Mouse (Mus musculus) embryo, embryonic 10 days (tissue): ENCODE measurements around the gene Ptpre.
A peak's percentile ranks its signal among the peaks of the same experiment; 100 is the strongest.
"Not testable (repeated sequence)": the region's sequence is repeated elsewhere in the genome, so short reads cannot be mapped to it uniquely, and the experiment has no call there.

Source experiments
- DNase-seq: peaks from one replicate; pipeline ENCODE4 v3.0.0-alpha.2; 2015; ENCODE audit warnings: low spot score

Gene Ptpre

GRCm38 (mm10) chr7:135696127-135696526 is 158.8 kb downstream of the Ptpre start:
- no peak for DNase-seq

GRCm38 (mm10) chr7:135697021-135697740 is 159.9 kb downstream of the Ptpre start:
- not testable (repeated sequence) for DNase-seq

GRCm38 (mm10) chr7:135698362-135698761 is 161.1 kb downstream of the Ptpre start:
- DNase-seq, result no peak

- DNase-seq, result not testable (repeated sequence)
These were observed 162.1 kb downstream of the Ptpre start for GRCm38 (mm10) chr7:135699351-135699750.

- no peak for DNase-seq
These were observed 166.4 kb downstream of the Ptpre start for GRCm38 (mm10) chr7:135703600-135704148.

- DNase-seq, result no peak
These were observed 167.0 kb downstream of the Ptpre start for GRCm38 (mm10) chr7:135704251-135704650.

GRCm38 (mm10) chr7:135705083-135705482 is 167.8 kb downstream of the Ptpre start:
- DNase-seq, result no peak

GRCm38 (mm10) chr7:135705753-135706152 is 168.5 kb downstream of the Ptpre start:
- no peak for DNase-seq

- DNase-seq, result no peak
These were observed 173.4 kb downstream of the Ptpre start for GRCm38 (mm10) chr7:135710702-135711101.

- no peak for DNase-seq
These were observed 175.3 kb downstream of the Ptpre start for GRCm38 (mm10) chr7:135712534-135712933.

- no peak for DNase-seq
These were observed 176.0 kb downstream of the Ptpre start for GRCm38 (mm10) chr7:135713326-135713725.

- peak; percentile 30 for DNase-seq
These were observed 177.9 kb downstream of the Ptpre start for GRCm38 (mm10) chr7:135715166-135715565.

GRCm38 (mm10) chr7:135715642-135716444 is 178.6 kb downstream of the Ptpre start, which contains the start of gene Mki67:
Gene Mki67, minus strand, starts transcription at chr7:135716361.
- peak; percentile 52 for DNase-seq

- peak; percentile 96 for DNase-seq
These were observed 179.2 kb downstream of the Ptpre start for GRCm38 (mm10) chr7:135716445-135716877.

GRCm38 (mm10) chr7:135716968-135717557 is 179.8 kb downstream of the Ptpre start:
- no peak for DNase-seq

GRCm38 (mm10) chr7:135721436-135721992 is 184.2 kb downstream of the Ptpre start:
- peak; percentile 28 for DNase-seq

GRCm38 (mm10) chr7:135722011-135722838 is 184.9 kb downstream of the Ptpre start:
- no peak for DNase-seq

- DNase-seq, result no peak
These were observed 186.5 kb downstream of the Ptpre start for GRCm38 (mm10) chr7:135723672-135724341.

- DNase-seq, result no peak
These were observed 189.4 kb downstream of the Ptpre start for GRCm38 (mm10) chr7:135726707-135727106.

GRCm38 (mm10) chr7:135728038-135728437 is 190.8 kb downstream of the Ptpre start:
- no peak for DNase-seq

- DNase-seq, result no peak
These were observed 197.1 kb downstream of the Ptpre start for GRCm38 (mm10) chr7:135734379-135734778.
